Mouse (Mus musculus): ENCODE measurements around the gene Pus10.
"Not testable (repeated sequence)": the region's sequence is repeated elsewhere in the genome, so short reads cannot be mapped to it uniquely, and the experiment has no call there.

Pus10 gene

DNA sequence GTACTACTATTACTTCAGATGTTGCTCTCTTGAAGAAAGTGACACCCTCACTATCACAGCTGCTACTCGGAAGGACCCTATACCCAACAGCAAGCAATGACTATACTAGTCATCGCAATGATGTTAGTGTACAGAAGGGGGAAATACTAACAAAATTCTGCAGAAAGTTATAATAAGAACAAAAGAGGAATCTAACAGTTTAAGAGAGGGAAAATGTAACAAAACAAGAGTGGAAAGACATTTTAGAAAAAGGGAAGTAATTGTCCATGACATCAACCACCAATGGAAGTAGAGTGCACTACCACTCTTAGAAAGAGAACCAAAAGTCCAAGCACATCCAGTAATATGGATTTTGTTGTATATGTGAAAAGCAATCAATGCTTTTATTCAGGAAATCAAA, 97.2 kb downstream of the Pus10 start:
- no peak for DNase-seq (ENCODE audit: low read depth)

DNA sequence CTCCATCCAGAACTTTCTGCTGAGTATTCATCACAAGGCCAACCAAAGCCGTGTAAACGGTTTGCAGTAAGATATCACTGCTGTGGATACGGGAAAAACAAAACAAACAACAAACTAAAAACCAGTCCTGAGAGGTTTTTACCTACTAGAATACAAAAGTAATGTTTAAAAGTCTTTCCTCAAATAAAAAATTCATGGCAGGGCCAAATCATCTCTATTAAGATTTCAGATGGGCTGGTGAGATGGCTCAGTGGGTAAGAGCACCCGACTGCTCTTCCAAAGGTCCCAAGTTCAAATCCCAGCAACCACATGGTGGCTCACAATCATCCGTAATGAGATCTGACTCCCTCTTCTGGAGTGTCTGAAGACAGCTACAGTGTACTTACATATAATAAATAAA, 101.9 kb downstream of the Pus10 start:
- not testable (repeated sequence) for DNase-seq (ENCODE audit: low read depth)

DNA sequence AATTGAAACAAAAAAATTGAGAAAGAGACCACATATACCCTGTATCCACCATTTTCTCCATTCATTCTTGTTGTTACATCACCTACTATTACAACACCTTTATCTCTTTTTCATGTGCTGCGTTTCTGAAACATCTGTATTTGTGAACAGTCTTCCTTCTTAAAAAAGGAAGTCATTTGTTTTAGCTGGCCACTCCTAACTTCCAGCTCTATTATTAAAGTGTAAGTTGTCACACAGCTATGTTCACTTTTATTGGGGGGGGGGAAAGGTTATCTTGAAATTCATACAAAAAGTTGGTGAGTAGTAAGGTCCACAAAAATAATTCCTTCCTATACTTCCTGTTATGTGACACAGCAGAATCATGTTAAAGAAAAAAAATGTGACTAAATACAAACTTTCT, 102.5 kb downstream of the Pus10 start:
- peak; percentile 72 for DNase-seq (ENCODE audit: low read depth)

DNA sequence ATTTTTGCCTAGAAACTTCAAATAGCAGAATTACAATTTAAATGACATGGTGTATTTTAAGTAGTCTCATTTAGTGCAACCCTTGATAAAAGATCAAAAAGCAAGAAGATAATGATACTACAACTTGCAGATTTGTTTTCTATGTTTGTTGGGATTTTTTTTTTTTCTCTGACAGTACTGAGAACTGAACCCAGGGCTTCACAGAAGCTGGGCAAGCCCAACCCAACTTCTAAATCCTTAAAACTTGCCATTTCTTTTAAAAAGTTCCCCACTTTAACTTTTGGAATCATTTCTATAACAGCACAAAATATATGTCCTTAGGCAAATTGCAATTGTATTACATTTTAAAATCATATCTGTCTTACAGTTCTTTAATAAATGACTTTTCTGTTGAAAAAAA, 103.6 kb downstream of the Pus10 start:
- peak; percentile 19 for DNase-seq (ENCODE audit: low read depth)

DNA sequence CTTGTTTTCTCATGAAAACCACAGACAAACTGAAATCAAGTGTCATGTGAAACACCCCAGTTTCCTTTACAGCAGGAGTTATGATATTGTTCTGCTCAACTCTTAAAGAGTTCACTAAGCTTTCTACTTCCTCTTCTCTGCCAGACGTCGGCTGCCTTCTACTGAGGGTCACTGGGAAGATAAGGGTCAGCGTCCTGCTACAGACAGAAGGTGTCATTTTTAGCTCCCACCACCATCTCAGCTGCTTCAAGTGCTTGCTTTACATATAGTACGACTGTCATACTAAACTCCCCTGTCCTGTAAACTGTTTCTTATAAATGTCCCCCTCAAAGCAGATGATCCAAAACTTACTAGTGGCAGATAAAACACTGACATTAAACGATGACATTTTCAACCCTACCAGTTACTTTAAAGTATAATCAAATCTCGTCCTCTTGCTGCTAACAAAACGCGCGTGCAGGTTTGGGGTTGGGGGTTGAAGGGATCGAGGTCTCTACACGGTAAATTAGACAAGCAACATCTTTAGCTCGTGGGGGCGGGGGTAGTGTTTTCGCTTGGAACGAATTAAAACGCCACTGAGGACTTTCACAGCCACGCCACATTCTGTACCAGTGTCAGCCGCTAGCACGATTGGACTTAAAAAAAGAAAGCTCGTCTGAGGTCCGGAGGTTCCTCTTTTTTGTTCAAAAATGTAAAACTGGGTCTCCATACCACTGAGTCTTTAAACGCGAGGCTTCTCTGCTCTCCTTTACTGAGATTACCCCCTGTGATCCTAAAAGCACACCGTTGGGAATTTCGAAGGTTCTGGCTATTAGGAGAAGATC, 104.4 kb downstream of the Pus10 start:
- DNase-seq (ENCODE audit: low read depth) = peak; percentile 86

DNA sequence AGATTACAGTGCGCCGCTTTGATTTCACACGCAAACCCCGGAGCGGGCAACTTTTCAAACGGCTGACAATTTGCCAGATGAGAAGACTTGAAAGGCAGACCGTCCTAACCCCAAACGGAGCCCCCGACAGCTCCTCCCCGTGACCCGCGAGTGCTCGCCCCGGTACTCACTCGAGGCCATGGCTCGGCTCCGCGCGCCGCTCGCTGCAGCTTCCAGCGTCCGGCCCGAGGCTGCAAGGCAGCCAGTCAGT, 105.0 kb downstream of the Pus10 start:
- DNase-seq (ENCODE audit: low read depth) = no peak

DNA sequence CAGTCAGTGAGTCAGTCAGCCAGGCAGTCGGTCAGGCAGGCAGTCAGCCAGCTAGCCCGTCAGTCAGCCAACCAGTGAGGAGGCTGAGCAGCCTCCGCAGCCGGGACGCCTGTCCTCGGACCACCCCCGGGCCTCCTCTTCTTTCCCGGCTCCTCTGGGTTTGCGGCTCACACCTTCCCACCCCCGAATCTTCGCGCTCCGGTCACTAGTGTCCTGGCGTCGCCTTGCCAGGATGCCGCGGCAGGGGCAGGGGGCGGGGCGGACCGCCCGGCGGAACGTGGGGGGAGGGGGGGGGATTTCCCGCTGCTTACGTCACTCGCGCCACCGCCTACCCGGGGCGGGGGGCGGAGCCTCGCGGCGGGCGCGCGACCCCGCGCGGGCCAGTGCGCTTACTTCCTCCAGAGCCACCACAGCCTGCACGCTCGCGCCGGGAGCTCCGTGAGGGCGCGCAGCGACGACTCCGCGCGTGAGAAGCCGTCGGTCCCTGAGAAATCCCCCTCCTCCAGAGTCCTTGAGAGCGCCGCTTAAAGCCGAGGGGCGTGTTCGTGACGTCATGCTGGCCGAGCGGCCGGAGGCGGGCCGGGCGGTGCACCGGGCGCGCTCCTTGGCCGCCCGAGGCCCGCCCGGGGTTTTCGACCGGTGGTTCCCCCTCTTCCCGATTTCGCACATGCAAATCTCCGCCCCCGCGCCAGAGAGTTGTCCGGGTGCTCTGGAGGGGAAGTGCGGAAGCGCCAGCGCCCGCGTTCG, 105.5 kb downstream of the Pus10 start, which contains the start of gene Rel:
Gene Rel, minus strand, starts transcription at position 211 of the 747 bp plus-strand sequence.
- peak; percentile 89 for DNase-seq (ENCODE audit: low read depth)

DNA sequence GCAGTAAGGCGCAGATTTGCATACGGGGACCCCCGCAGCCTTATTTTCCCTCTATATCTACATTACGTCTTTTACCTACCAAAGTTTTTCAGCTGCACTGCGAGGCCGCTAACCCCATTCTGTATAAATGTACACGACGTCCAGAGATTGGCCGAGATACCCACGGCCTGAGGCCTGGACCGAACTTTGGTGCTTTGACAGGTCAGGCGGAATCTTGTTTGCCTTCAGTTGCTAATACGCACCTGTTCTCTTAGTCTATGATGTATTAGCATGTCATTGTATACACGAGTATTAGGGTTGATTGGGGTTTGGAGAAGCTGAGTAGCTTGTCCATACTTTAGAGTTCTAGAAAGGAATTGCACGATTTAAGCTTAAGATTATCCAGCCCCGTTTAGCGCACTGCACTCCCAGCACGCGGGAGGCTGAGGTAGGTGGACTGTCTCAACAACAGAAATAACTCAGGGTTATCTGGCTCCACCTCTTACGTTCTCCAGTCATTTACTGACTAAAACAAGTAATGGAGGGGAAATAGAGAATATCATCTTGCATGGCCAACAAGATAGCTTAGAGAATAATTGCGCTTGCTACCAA, 106.1 kb downstream of the Pus10 start:
- no peak for DNase-seq (ENCODE audit: low read depth)

DNA sequence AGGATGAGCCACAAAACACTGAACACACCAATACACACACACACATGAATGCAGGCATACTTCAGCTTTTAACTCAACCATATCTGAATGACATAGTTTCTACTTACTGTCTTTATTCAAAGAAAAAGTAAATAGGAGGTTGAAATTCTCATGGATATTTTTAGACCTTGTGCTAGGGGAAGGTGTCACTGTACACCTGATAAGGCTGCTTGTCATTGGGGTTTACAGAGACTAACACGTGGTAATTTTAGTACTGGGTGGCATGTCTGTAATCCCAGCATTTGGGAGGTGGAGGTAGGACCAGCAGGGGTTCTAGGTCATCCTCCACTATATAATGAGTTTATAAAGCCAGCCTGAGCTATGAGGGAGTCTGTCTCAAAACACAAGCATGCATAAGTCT, 107.0 kb downstream of the Pus10 start:
- no peak for DNase-seq (ENCODE audit: low read depth)

DNA sequence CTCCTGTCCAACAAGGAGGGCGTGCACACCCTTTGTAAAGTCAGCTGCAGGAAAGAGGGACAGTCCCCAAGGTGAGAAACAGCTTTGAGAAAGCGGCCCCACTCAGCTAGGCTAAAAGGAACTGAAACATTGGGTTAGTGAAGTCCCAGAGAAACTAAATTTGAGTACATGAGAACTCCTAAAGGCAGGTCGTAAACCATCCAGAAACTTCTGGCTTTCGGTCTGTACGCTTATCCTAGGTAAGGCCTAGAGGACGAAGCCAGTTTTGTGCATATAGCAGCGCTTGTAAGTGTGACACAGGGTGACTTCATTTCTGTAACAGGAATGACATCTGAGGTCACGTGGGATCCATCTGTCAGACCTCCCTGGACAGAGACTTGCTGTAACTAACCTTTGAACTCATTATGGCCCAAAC, 113.3 kb downstream of the Pus10 start:
- DNase-seq (ENCODE audit: low read depth) = no peak

DNA sequence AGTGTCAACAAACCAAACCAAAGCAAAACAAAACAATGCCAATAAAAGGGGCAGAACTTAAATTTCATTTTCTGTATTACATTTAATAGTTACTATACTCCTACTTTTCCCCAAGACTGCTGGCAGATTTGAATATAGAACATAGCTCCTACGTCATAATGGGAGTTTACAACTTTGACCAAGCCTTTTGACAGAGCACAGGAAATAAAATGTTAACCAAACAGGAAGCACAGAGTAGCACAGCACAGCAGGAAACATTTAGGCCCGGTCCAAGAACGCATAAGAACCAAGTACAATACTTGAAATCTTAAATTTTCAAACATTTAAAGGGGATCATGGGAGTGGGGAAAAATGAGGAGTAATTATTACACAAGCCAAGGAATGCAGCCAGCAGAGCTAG, 116.6 kb downstream of the Pus10 start:
- DNase-seq (ENCODE audit: low read depth) = peak; percentile 35
